Mouse (Mus musculus) CH12F3 (cell line): ENCODE results near the gene Gm13089.
"Not testable (repeated sequence)": the region's sequence is repeated elsewhere in the genome, so short reads cannot be mapped to it uniquely, and the experiment has no call there.

ENCODE experiments used
- in situ Hi-C: fragments of 300-500 bp; cut with MboI; formaldehyde crosslinking; loops from 2 replicates; pipeline ENCODE4 v1.14.3; 2020; ENCODE audit warnings: low sequenced_read_pairs

The Gm13089 gene

GRCm38 (mm10) chr4:143702611-143703010 lies at the start of gene Gm13089:
Gm13089 (minus strand) TSS chr4:143702711.
- in situ Hi-C loops: no loop called here

- in situ Hi-C loops: no loop called here
These were observed 16.6 kb upstream of the Gm13089 start, which contains the start of gene Gm13078 for GRCm38 (mm10) chr4:143719155-143719554. Gm13078 (plus strand) TSS chr4:143719455.

- in situ Hi-C loops: not testable (repeated sequence)
These were observed 45.4 kb downstream of the Gm13089 start, which contains the start of gene Gm13088 for GRCm38 (mm10) chr4:143657146-143657545. Gm13088 (minus strand) TSS chr4:143657246.
